Mouse (Mus musculus) megakaryocyte, embryonic 14.5 days (primary cell): ENCODE results near the gene Kcnmb4.

Source experiments
- FLI1 ChIP-seq: IDR thresholded peaks from 2 replicates; pipeline ENCODE4 v1.6.1; 2012; ENCODE audit warnings: low read length, inconsistent platforms, mixed read lengths
- GATA1 ChIP-seq: IDR thresholded peaks from 3 replicates; pipeline ENCODE4 v1.6.1; 2012; ENCODE audit warnings: mixed read lengths, low read length, inconsistent platforms, borderline replicate concordance

GRCm38 (mm10) chr10:116418121-116418726 is 55.5 kb downstream of the Kcnmb4 start:
- no peak for TF ChIP-seq GATA1
- TF ChIP-seq FLI1: no peak
